Mouse (Mus musculus) gastrocnemius, postnatal 25 days (tissue): ENCODE measurements around the gene Mmrn1. TPM values are rescaled to one million over a fixed set of nuclear protein-coding genes. Genes with fewer than 3 reads are reported as not detected.

Experiments used
- DNase-seq: peaks from one replicate; pipeline ENCODE4 v3.0.0; 2022
- total RNA-seq, 2 experiments: library from RNA; stranded (reverse); gene quantifications; 1 replicate in 1 of 2; 2 replicates in 1 of 2; pipeline ENCODE4 v1.2.3; 2021

The Mmrn1 gene
- total RNA-seq, 2 experiments from 2014 or later = 1.4 to 2.6 TPM

DNA sequence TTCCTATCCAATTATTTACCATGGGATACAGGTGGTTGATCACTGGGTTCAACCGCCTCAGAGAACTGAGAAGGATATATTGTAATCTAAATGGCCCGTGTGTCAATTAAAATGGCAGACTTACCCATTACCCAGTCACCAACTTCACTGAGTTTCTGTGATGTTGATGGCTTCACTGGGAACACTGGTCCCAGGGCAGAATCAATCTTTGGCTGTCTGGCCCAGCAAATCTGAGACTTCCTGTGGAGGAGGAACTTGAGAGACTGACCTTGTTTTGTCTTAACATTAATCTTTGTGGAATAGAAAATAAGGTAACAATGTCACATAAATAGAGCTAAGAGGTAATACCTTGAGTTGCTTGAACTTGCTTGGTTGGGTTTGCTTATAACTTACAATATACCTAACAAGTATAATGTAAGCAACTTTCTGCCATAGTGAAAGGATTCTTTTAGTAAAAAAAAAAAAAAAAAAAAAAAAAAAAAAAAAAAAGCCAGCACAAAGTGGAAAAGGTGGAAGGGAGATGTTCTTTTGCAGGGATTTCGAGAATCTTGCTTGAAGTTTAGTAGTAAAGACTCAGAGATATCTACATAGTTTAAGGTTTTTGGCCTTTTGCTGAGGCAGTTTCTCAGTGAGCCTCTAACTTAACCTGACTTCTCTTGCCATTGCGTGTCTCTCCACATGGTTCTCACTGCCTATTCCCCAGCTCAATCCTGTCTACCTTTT is 68.8 kb downstream of the Mmrn1 start:
- DNase-seq = no peak

DNA sequence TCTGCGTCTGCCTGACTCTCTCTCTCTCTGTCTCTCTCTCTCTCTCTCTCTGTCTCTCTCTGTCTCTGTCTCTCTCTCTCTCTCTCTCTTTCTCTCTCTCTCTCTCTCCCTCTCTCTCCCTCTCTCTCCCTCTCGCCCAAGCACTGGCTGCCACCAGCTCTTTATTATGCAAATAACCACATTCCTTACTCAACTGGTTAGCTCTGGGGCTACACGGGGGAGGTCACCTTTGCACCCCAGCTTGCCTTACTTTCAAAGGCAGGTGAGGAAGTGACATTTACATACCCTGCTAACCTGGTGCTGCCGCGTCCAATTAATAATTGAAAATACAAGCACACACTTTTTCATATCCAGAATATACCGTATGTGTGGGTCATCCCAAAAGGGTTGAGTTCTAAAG is 69.3 kb downstream of the Mmrn1 start:
- DNase-seq = no peak

DNA sequence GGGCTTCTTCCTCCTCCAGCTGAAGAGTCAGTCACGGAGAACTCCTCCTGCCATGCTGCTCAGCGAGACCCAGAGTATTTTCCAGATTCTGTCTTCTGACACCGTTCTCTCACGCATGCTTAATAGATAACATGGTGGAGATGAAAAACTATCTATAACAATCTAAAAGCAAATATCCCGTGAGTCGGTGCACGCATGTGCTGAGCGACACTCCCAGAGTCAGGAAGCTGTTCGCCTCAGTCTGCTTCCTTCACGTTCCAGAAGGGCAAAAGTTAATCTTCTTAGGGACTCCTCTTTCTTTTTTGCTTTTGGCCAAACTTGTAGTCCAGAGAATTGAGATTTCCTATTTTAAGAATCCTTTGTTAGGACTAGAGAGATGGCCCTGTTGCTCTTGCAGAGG is 69.7 kb downstream of the Mmrn1 start:
- DNase-seq = no peak

- no peak for DNase-seq
These were observed 70.8 kb downstream of the Mmrn1 start for GRCm38 (mm10) chr6:60995596-60995995.

DNA sequence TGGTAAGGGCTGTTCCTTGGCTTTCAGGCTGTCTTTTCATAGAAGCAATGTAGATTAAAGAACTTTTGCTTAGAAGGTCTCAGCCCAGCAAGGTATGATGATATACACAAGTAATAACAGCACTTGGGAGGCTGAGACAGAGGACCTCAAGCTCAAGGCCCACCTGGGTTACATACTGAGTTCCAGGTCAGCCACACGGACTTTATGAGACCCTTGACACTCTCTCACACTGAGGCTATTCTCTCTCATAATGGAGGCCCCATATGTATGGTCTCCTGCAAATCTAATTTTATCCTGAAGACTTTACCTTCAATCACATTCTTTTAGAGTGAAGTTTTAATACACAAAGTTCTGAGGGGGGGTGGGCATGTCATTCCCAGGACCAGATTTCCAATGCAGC is 71.6 kb downstream of the Mmrn1 start:
- no peak for DNase-seq

GRCm38 (mm10) chr6:61001003-61001790 is 76.4 kb downstream of the Mmrn1 start:
- no peak for DNase-seq

- no peak for DNase-seq
These were observed 79.4 kb downstream of the Mmrn1 start for GRCm38 (mm10) chr6:61003916-61004765.

GRCm38 (mm10) chr6:61013780-61014179 is 89.0 kb downstream of the Mmrn1 start:
- no peak for DNase-seq

GRCm38 (mm10) chr6:61019689-61020088 is 94.9 kb downstream of the Mmrn1 start:
- no peak for DNase-seq

DNA sequence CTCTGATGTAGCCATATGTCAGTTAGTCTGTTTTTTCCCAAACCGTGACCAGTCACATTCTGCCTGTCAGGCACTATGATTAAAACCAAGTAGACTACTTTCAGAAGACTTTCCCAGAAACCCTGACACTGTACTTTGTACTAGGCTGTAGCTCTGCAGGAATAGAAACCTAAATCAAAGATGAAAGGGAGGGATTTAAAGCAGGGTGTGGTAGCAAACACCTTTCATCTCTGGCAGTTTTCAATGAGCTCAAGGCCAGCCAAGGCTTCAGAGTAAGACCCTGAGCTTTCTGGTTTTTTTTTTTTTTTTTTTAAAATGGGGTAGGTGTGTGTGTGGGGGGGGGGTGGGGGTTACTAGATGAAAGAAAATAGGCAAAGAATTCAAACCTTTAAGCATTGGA is 96.2 kb downstream of the Mmrn1 start:
- no peak for DNase-seq

DNA sequence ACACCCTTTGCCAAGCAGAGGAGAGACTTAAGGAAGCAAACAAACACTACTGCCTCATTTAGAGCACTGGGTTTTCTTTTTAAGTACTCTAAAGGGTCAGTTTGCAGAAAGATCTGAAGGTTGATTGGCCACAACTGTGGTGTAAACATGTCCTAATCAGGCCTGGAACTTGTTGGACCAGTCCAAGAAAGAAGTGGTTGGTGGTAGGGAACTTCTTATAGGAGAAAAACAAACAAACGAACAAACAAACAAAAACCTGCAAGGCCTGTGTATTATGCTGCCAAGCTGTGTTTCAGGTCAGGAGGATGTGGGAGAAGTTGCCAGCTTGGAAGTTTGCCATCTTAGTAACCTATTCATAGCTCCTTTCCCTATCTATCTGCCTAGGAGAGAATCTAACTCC is 108.5 kb downstream of the Mmrn1 start:
- DNase-seq = no peak

Other genes with a start within 250 kb of the Mmrn1 start
- 1 to 10 TPM; 1.5 to 6.1 TPM for gene Snca, start 95.1 kb upstream of the Mmrn1 start, total RNA-seq